Mouse (Mus musculus): Measurements from ENCODE around the gene Capn2. TPM values are rescaled to one million over a fixed set of nuclear protein-coding genes. Genes with fewer than 3 reads are reported as not detected.
A peak's percentile ranks its signal among the peaks of the same experiment; 100 is the strongest.

The Capn2 gene
- polyA plus RNA-seq, 1 experiment from 2014 or later, result 93.9 TPM

GRCm38 (mm10) chr1:182482991-182483909 lies 34.2 kb downstream of the Capn2 start:
- Histone ChIP-seq H3K4me3 (ENCODE audit: low read length) (no peak overlapping the region), H3K9ac (ENCODE audit: low read depth, low read length) (no peak overlapping the region), H3K27me3 (replicated peaks; ENCODE audit: control insufficient read depth, insufficient read depth, low read length) (no peaks in the 10 kb centered on the region), H3K27ac (ENCODE audit: low read depth, low read length) (no peak overlapping the region), H3K4me2 (ENCODE audit: low read length) (no peak overlapping the region), H3K36me3 (ENCODE audit: control insufficient read depth, insufficient read depth, low read length) (peaks cover 49% of the 10 kb centered on the region), H3K9me3 (ENCODE audit: control insufficient read depth, low read length) (no peaks in the 10 kb centered on the region), H3K4me1 (ENCODE audit: control insufficient read depth, insufficient read depth, low read depth, low read length) (no peaks in the 10 kb centered on the region)
- ATAC-seq, result no peak
- WGBS, result 88% methylated on average over 14 of the region's 14 CpGs

GRCm38 (mm10) chr1:182481646-182482295 lies 35.6 kb downstream of the Capn2 start:
- no peaks in the 10 kb centered on the region for H3K9me3 ChIP-seq (ENCODE audit: control insufficient read depth, low read length)
- ATAC-seq, result no peak
- H3K36me3 ChIP-seq (ENCODE audit: control insufficient read depth, insufficient read depth, low read length), result peaks cover 43% of the 10 kb centered on the region
- 87% methylated on average over 10 of the region's 10 CpGs for WGBS
- H3K4me3 ChIP-seq (ENCODE audit: low read length), result no peak overlapping the region
- no peak overlapping the region for H3K4me2 ChIP-seq (ENCODE audit: low read length)
- no peak overlapping the region for H3K9ac ChIP-seq (ENCODE audit: low read depth, low read length)
- no peaks in the 10 kb centered on the region for H3K27me3 ChIP-seq (replicated peaks; ENCODE audit: control insufficient read depth, insufficient read depth, low read length)
- H3K27ac ChIP-seq (ENCODE audit: low read depth, low read length), result no peak overlapping the region
- no peaks in the 10 kb centered on the region for H3K4me1 ChIP-seq (ENCODE audit: control insufficient read depth, insufficient read depth, low read depth, low read length)

DNA sequence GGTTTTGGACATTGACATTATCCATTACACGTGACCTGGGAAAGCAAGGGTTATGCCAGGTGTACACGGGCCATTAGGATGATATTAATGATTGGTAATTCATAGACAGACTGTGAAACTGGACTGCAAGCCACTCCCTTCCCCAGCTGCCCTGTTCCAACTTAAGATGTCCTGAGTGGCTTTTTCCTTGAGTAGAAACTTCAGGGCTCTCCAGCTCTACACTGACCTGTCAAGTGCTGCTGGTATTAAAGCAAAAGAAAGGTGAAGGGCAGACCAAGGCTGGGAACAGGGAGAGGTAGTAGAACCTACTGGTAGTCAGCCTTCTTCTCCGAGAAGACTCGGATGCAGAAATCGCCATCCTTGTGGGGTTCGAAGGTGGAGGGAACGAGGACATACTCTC lies 36.3 kb downstream of the Capn2 start:
- Histone ChIP-seq H3K36me3 (ENCODE audit: control insufficient read depth, insufficient read depth, low read length) (peaks cover 40% of the 10 kb centered on the region), H3K4me3 (ENCODE audit: low read length) (no peak overlapping the region), H3K9ac (ENCODE audit: low read depth, low read length) (no peak overlapping the region), H3K4me1 (ENCODE audit: control insufficient read depth, insufficient read depth, low read depth, low read length) (no peaks in the 10 kb centered on the region), H3K9me3 (ENCODE audit: control insufficient read depth, low read length) (no peaks in the 10 kb centered on the region), H3K27me3 (replicated peaks; ENCODE audit: control insufficient read depth, insufficient read depth, low read length) (no peaks in the 10 kb centered on the region), H3K4me2 (ENCODE audit: low read length) (no peak overlapping the region), H3K27ac (ENCODE audit: low read depth, low read length) (no peak overlapping the region)
- no peak for ATAC-seq
- 95% methylated on average over 7 of the region's 7 CpGs for WGBS

DNA sequence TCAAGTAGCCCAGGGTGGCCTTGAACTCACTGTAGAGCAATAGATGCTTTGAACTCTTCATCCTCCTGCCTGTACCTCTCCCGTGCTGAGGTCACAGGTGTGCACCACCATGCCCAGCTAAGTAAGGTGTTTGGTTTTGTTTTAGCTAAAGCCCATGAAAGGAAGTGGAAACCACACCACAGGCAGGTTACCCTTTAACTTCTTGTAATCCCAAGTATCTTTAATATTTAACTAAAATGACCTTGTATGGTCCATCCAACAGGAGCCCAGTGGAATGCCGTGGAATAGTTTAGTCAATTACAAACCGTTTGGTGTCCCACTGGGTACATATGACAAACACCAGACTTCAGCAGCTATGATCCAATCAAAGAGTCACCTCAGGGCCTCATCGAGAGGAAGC lies 38.5 kb downstream of the Capn2 start:
- H3K4me3 ChIP-seq (ENCODE audit: low read length), result no peak overlapping the region

GRCm38 (mm10) chr1:182475005-182475796 lies 42.2 kb downstream of the Capn2 start:
- Histone ChIP-seq H3K27ac (ENCODE audit: low read depth, low read length) (no peak overlapping the region), H3K36me3 (ENCODE audit: control insufficient read depth, insufficient read depth, low read length) (peaks cover 34% of the 10 kb centered on the region), H3K4me1 (ENCODE audit: control insufficient read depth, insufficient read depth, low read depth, low read length) (no peaks in the 10 kb centered on the region), H3K9me3 (ENCODE audit: control insufficient read depth, low read length) (no peaks in the 10 kb centered on the region), H3K4me2 (ENCODE audit: low read length) (no peak overlapping the region), H3K9ac (ENCODE audit: low read depth, low read length) (no peak overlapping the region), H3K27me3 (replicated peaks; ENCODE audit: control insufficient read depth, insufficient read depth, low read length) (no peaks in the 10 kb centered on the region), H3K4me3 (ENCODE audit: low read length) (no peak overlapping the region)
- 88% methylated on average over 5 of the region's 5 CpGs for WGBS
- ATAC-seq, result peak; percentile 85

More for the DNA sequence above, 38.5 kb downstream of the Capn2 start:
- no peak for ATAC-seq
- H3K27ac ChIP-seq (ENCODE audit: low read depth, low read length), result no peak overlapping the region
- H3K36me3 ChIP-seq (ENCODE audit: control insufficient read depth, insufficient read depth, low read length), result peaks cover 33% of the 10 kb centered on the region
- H3K4me2 ChIP-seq (ENCODE audit: low read length), result no peak overlapping the region
- 89% methylated on average over 4 of the region's 4 CpGs for WGBS
- no peak overlapping the region for H3K9ac ChIP-seq (ENCODE audit: low read depth, low read length)
- H3K4me1 ChIP-seq (ENCODE audit: control insufficient read depth, insufficient read depth, low read depth, low read length), result no peaks in the 10 kb centered on the region
- no peaks in the 10 kb centered on the region for H3K9me3 ChIP-seq (ENCODE audit: control insufficient read depth, low read length)
- H3K27me3 ChIP-seq (replicated peaks; ENCODE audit: control insufficient read depth, insufficient read depth, low read length), result no peaks in the 10 kb centered on the region

DNA sequence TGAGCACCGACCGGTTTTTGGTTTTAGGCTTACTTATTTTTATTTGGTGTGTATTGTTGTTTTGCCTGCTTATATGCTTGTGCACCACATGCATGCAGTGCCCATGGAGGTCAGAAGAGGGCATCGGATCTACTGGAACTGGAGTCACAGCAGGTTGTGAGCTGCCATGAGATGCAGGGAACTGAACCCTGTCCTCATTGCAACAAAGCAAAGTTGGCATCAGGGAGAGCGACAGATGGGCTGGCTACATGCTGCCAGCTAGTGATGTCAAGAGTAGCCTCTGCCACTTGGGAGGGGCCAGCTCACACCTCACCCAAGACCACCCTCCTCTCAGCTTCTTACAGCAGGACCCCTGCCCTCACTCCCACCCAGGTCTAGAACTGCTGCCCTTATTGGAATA lies 51.4 kb downstream of the Capn2 start:
- Histone ChIP-seq H3K4me3 (ENCODE audit: low read length) (no peak overlapping the region), H3K27ac (ENCODE audit: low read depth, low read length) (no peak overlapping the region), H3K4me2 (ENCODE audit: low read length) (no peak overlapping the region), H3K9me3 (ENCODE audit: control insufficient read depth, low read length) (no peaks in the 10 kb centered on the region), H3K27me3 (replicated peaks; ENCODE audit: control insufficient read depth, insufficient read depth, low read length) (no peaks in the 10 kb centered on the region), H3K36me3 (ENCODE audit: control insufficient read depth, insufficient read depth, low read length) (peaks cover 33% of the 10 kb centered on the region), H3K4me1 (ENCODE audit: control insufficient read depth, insufficient read depth, low read depth, low read length) (peaks cover 7% of the 10 kb centered on the region), H3K9ac (ENCODE audit: low read depth, low read length) (no peak overlapping the region)
- 96% methylated on average over 4 of the region's 4 CpGs for WGBS
- no peak for ATAC-seq

DNA sequence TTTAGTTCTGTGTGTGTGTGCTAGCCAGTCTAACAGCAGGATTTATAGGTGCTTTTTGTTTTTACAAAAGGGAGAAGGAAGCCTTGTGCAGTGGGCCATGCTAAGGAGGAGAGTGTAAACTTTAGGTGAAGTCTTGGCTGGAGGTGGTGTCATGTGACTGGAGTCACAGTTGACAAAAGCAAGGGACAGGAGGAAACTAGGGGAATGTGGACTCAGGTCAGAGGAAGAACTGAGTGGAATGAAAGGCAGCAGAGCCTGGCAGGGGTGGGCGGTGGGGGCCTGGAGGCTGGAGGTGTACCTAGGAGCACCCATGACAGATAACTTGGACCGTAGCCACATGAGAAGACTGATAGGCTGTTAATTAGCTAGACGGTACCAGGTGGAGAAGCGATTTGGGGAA lies 52.1 kb downstream of the Capn2 start:
- H3K4me1 ChIP-seq (ENCODE audit: control insufficient read depth, insufficient read depth, low read depth, low read length), result peaks cover 10% of the 10 kb centered on the region
- H3K27me3 ChIP-seq (replicated peaks; ENCODE audit: control insufficient read depth, insufficient read depth, low read length), result no peaks in the 10 kb centered on the region
- no peak overlapping the region for H3K27ac ChIP-seq (ENCODE audit: low read depth, low read length)
- no peak for ATAC-seq
- no peak overlapping the region for H3K4me2 ChIP-seq (ENCODE audit: low read length)
- H3K9me3 ChIP-seq (ENCODE audit: control insufficient read depth, low read length), result no peaks in the 10 kb centered on the region
- H3K4me3 ChIP-seq (ENCODE audit: low read length), result no peak overlapping the region
- WGBS, result 57% methylated on average over 4 of the region's 4 CpGs
- peaks cover 30% of the 10 kb centered on the region for H3K36me3 ChIP-seq (ENCODE audit: control insufficient read depth, insufficient read depth, low read length)
- no peak overlapping the region for H3K9ac ChIP-seq (ENCODE audit: low read depth, low read length)

DNA sequence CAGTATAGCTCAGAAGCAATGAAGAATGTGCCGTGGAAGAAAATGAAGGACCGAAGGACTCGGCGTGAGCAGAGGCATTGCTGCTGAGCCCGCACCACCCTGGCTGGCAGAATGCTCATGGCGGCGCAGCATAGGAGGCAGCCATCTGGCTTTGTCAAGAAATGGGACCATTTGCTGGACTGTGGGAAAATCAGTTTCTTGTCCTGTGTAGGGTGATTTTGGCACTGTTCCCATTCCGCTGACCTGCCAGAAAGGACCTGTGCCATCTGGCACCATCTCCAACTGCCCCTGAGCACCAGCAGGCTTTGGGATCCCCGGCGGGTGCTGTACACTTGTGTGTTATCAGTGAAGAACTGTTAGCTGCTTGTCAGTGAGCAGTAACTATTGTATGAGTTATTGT lies 55.6 kb downstream of the Capn2 start:
- Histone ChIP-seq H3K4me1 (ENCODE audit: control insufficient read depth, insufficient read depth, low read depth, low read length) (peaks cover 10% of the 10 kb centered on the region), H3K36me3 (ENCODE audit: control insufficient read depth, insufficient read depth, low read length) (0 out of 2 replicates have a peak, but pooled peaks cover 4% of the 10 kb centered on the region), H3K9ac (ENCODE audit: low read depth, low read length) (no peak overlapping the region), H3K27me3 (replicated peaks; ENCODE audit: control insufficient read depth, insufficient read depth, low read length) (no peaks in the 10 kb centered on the region), H3K4me2 (ENCODE audit: low read length) (no peak overlapping the region), H3K4me3 (ENCODE audit: low read length) (no peak overlapping the region), H3K9me3 (ENCODE audit: control insufficient read depth, low read length) (no peaks in the 10 kb centered on the region), H3K27ac (ENCODE audit: low read depth, low read length) (peak overlapping the region; percentile 68; the same call in 1 of the 2 replicates)
- 58% methylated on average over 10 of the region's 10 CpGs for WGBS
- peak; percentile 77 for ATAC-seq

- Histone ChIP-seq H3K9me3 (ENCODE audit: control insufficient read depth, low read length) (no peaks in the 10 kb centered on the region), H3K4me3 (ENCODE audit: low read length) (no peak overlapping the region), H3K4me2 (ENCODE audit: low read length) (no peak overlapping the region), H3K27me3 (replicated peaks; ENCODE audit: control insufficient read depth, insufficient read depth, low read length) (no peaks in the 10 kb centered on the region), H3K4me1 (ENCODE audit: control insufficient read depth, insufficient read depth, low read depth, low read length) (peaks cover 10% of the 10 kb centered on the region), H3K36me3 (ENCODE audit: control insufficient read depth, insufficient read depth, low read length) (0 out of 2 replicates have a peak, but pooled peaks cover 4% of the 10 kb centered on the region), H3K9ac (ENCODE audit: low read depth, low read length) (no peak overlapping the region), H3K27ac (ENCODE audit: low read depth, low read length) (peak overlapping the region; percentile 68)
- 59% methylated on average over 7 of the region's 7 CpGs for WGBS
- ATAC-seq, result no peak
These were observed 56.1 kb downstream of the Capn2 start for GRCm38 (mm10) chr1:182461261-182461660.

Data from hindbrain, embryonic 16.5 days (tissue).